Mouse (Mus musculus): ENCODE measurements around the gene Trim40. TPM values are rescaled to one million over a fixed set of nuclear protein-coding genes. Genes with fewer than 3 reads are reported as not detected.

Trim40 gene
- total and polyA plus RNA-seq, 2 experiments from 2014 or later = not detected

DNA sequence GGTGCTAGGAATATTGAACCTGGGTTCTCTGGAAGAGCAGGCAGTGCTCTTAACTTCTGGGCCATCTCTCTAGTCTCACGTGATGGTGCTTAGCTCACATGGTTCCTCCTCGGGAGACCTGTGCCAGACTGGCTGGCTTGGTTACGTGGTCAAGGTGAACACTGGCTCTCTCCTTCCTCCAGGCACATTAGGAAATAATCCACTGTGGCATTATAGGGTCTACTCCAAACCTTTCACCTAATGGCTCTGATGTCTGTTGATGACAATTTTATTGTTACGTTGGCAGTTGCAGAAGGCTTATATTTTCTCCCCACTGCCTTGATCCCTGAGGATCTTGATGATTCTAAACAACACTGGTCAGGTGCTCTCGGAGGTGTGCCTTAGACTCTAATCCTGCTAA lies 41.0 kb downstream of the Trim40 start:
- ATAC-seq (ENCODE audit: insufficient read depth, low read depth) (no peak), DNase-seq (ENCODE audit: low spot score) (no peak)
- Histone ChIP-seq H3K9ac (replicated peaks; ENCODE audit: low read depth, low read length) (no peak overlapping the region), H3K4me3 (ENCODE audit: low read depth, low read length) (no peak overlapping the region), H3K27me3 (ENCODE audit: control insufficient read depth, insufficient read depth, low read length) (no peaks in the 10 kb centered on the region), H3K4me1 (ENCODE audit: control insufficient read depth, insufficient read depth) (peaks cover 13% of the 10 kb centered on the region), H3K9me3 (replicated peaks; ENCODE audit: control insufficient read depth, low read length) (no peaks in the 10 kb centered on the region), H3K27ac (ENCODE audit: low read depth) (no peak overlapping the region), H3K36me3 (replicated peaks; ENCODE audit: control insufficient read depth, insufficient read depth, low read length) (peaks cover 35% of the 10 kb centered on the region), H3K4me2 (ENCODE audit: low read depth, low read length) (no peak overlapping the region)
- 74% methylated on average over 5 of the region's 5 CpGs for WGBS
- TF ChIP-seq EP300 (IDR thresholded peaks at IDR 0.05; ENCODE audit: low read depth) = no peak
- TF ChIP-seq CTCF (IDR thresholded peaks at IDR 0.05; ENCODE audit: low read depth) = no peak

DNA sequence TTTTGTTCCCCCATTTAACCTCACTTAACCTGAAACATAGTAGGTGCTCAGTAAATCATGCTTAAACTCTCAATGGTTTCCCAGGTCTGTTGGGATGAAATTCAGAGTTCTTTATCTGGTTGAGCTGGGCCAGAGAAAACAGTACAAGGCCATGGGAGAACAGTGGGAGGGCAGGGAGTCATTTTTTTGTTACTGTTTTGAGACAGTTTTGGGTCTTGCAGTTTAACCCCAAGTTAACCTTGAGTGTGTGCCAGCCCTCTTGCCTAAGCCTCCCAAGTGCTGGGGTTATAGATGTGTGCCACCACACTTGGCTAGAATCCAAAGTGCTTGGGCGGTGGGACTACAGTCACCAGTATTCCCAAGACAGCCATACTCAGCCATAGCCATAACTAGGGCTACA lies 45.2 kb downstream of the Trim40 start:
- H3K9ac ChIP-seq (replicated peaks; ENCODE audit: low read depth, low read length) = no peak overlapping the region
- no peak overlapping the region for H3K4me3 ChIP-seq (ENCODE audit: low read depth, low read length)
- no peak for TF ChIP-seq EP300 (IDR thresholded peaks at IDR 0.05; ENCODE audit: low read depth)
- no peak for TF ChIP-seq CTCF (IDR thresholded peaks at IDR 0.05; ENCODE audit: low read depth)
- 50% methylated on average over 1 of the region's 1 CpGs for WGBS
- no peaks in the 10 kb centered on the region for H3K27me3 ChIP-seq (ENCODE audit: control insufficient read depth, insufficient read depth, low read length)
- H3K36me3 ChIP-seq (replicated peaks; ENCODE audit: control insufficient read depth, insufficient read depth, low read length) = peaks cover 17% of the 10 kb centered on the region; the same call in 1 of the 2 replicates
- no peaks in the 10 kb centered on the region for H3K9me3 ChIP-seq (replicated peaks; ENCODE audit: control insufficient read depth, low read length)
- H3K4me2 ChIP-seq (ENCODE audit: low read depth, low read length) = no peak overlapping the region
- H3K4me1 ChIP-seq (ENCODE audit: control insufficient read depth, insufficient read depth) = peaks cover 16% of the 10 kb centered on the region
- no peak overlapping the region for H3K27ac ChIP-seq (ENCODE audit: low read depth)
- no peak for ATAC-seq (ENCODE audit: insufficient read depth, low read depth)
- no peak for DNase-seq (ENCODE audit: low spot score)

DNA sequence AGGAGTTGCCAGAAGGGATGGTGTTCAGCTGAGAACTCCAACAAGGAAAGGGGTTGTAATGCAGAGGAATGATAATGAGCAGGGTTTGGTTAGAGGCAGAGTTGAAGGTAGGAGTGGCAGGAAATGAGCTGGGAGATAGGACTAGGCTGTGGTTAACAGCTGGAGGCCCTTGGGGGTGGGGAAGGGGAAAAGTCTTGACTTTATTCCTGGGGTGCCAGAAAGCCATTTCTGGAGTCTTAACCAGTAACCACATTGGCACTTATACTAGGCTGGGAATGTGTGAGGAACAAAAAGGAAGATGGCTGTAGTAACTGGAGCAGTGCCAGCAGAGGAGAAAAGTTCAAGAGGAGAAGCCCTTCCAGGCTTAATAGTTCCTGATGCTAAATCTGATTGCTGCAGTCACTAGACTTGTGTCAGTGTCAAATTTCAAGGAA lies 45.6 kb downstream of the Trim40 start:
- H3K4me2 ChIP-seq (ENCODE audit: low read depth, low read length) = no peak overlapping the region
- H3K27ac ChIP-seq (ENCODE audit: low read depth) = no peak overlapping the region
- no peak overlapping the region for H3K9ac ChIP-seq (replicated peaks; ENCODE audit: low read depth, low read length)
- peaks cover 16% of the 10 kb centered on the region for H3K4me1 ChIP-seq (ENCODE audit: control insufficient read depth, insufficient read depth)
- no peaks in the 10 kb centered on the region for H3K9me3 ChIP-seq (replicated peaks; ENCODE audit: control insufficient read depth, low read length)
- DNase-seq (ENCODE audit: low spot score) (no peak), ATAC-seq (ENCODE audit: insufficient read depth, low read depth) (no peak)
- no peaks in the 10 kb centered on the region for H3K27me3 ChIP-seq (ENCODE audit: control insufficient read depth, insufficient read depth, low read length)
- H3K4me3 ChIP-seq (ENCODE audit: low read depth, low read length) = no peak overlapping the region
- H3K36me3 ChIP-seq (replicated peaks; ENCODE audit: control insufficient read depth, insufficient read depth, low read length) = peaks cover 17% of the 10 kb centered on the region; the same call in 1 of the 2 replicates
- TF ChIP-seq EP300 (IDR thresholded peaks at IDR 0.05; ENCODE audit: low read depth) = no peak
- TF ChIP-seq CTCF (IDR thresholded peaks at IDR 0.05; ENCODE audit: low read depth) = no peak

DNA sequence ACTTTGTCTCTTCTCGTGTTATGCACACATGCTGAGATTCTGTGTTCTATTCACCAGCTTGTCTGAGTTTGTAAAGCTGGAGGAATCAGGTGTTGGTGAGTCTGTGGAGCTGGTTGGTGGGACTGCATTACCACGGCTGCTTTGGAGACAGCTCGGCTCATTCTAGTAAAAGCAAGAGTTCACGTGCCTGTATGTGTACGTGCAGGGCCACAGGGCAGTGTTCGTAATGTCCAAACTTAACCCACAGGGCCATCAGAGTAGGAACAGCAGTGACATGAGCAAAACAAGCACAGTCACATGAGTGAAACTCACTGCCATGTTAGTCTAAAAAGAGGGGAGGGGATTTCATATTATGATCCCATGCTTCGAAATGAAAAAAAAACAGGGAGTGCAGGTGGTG lies 46.2 kb downstream of the Trim40 start:
- Histone ChIP-seq H3K9ac (replicated peaks; ENCODE audit: low read depth, low read length) (no peak overlapping the region), H3K9me3 (replicated peaks; ENCODE audit: control insufficient read depth, low read length) (no peaks in the 10 kb centered on the region), H3K4me2 (ENCODE audit: low read depth, low read length) (no peak overlapping the region), H3K4me1 (ENCODE audit: control insufficient read depth, insufficient read depth) (peaks cover 16% of the 10 kb centered on the region), H3K4me3 (ENCODE audit: low read depth, low read length) (no peak overlapping the region), H3K27ac (ENCODE audit: low read depth) (no peak overlapping the region), H3K27me3 (ENCODE audit: control insufficient read depth, insufficient read depth, low read length) (no peaks in the 10 kb centered on the region), H3K36me3 (replicated peaks; ENCODE audit: control insufficient read depth, insufficient read depth, low read length) (peaks cover 17% of the 10 kb centered on the region; the same call in 1 of the 2 replicates)
- DNase-seq (ENCODE audit: low spot score) (no peak), ATAC-seq (ENCODE audit: insufficient read depth, low read depth) (no peak)
- TF ChIP-seq EP300 (IDR thresholded peaks at IDR 0.05; ENCODE audit: low read depth) (no peak), CTCF (IDR thresholded peaks at IDR 0.05; ENCODE audit: low read depth) (no peak)
- 74% methylated on average over 7 of the region's 7 CpGs for WGBS

DNA sequence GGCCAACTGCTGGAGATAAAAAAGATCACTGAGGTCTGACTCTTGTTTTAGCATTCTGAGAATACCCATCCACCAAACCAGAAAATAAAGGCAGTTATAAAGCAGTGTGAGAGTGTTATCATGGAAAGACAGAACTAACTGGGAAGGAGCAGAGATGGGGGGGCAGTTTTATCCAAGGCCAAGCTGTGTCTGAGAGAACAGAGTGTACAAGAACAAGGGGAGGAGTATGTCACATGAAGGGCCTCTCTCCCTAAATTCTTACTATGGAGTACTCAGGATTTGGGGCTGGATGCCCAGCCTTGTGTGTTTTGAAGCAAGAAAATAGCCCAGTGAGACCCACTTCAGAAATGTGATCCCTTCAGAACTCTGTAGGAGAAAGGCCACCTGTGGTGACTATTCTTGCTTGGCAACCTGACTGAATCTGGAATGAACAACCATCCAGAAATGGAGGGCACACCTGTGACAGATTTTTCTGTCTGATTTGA lies 48.9 kb downstream of the Trim40 start:
- TF ChIP-seq EP300 (IDR thresholded peaks at IDR 0.05; ENCODE audit: low read depth) (no peak), CTCF (IDR thresholded peaks at IDR 0.05; ENCODE audit: low read depth) (no peak)
- H3K36me3 ChIP-seq (replicated peaks; ENCODE audit: control insufficient read depth, insufficient read depth, low read length) = peaks cover 15% of the 10 kb centered on the region; the same call in 1 of the 2 replicates
- ATAC-seq (ENCODE audit: insufficient read depth, low read depth) = no peak
- no peak overlapping the region for H3K4me2 ChIP-seq (ENCODE audit: low read depth, low read length)
- peaks cover 23% of the 10 kb centered on the region for H3K4me1 ChIP-seq (ENCODE audit: control insufficient read depth, insufficient read depth)
- no peak for DNase-seq (ENCODE audit: low spot score)
- H3K4me3 ChIP-seq (ENCODE audit: low read depth, low read length) = no peak overlapping the region
- no peak overlapping the region for H3K9ac ChIP-seq (replicated peaks; ENCODE audit: low read depth, low read length)
- no peaks in the 10 kb centered on the region for H3K27me3 ChIP-seq (ENCODE audit: control insufficient read depth, insufficient read depth, low read length)
- no peaks in the 10 kb centered on the region for H3K9me3 ChIP-seq (replicated peaks; ENCODE audit: control insufficient read depth, low read length)
- no peak overlapping the region for H3K27ac ChIP-seq (ENCODE audit: low read depth)

DNA sequence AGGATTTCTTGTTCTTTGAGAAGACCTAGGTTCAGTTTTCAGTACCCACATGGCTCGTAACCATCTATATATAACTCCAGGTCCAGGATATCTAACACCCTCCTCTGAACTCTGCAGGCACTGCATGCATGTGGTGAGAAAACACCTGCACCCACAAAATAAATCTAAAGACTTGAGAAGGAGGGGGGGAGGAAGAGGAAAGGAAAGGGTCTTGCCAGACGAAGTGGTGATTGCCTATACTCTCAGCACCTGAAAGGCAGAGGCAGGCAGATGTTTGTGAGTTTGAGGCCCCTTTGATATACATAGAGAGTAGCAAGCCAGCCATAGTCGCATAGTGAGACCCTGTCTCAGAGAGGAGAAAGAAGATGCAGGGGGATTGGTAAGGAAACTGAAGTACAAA lies 50.0 kb downstream of the Trim40 start:
- no peaks in the 10 kb centered on the region for H3K27me3 ChIP-seq (ENCODE audit: control insufficient read depth, insufficient read depth, low read length)
- H3K4me2 ChIP-seq (ENCODE audit: low read depth, low read length) = no peak overlapping the region
- TF ChIP-seq EP300 (IDR thresholded peaks at IDR 0.05; ENCODE audit: low read depth) (no peak), CTCF (IDR thresholded peaks at IDR 0.05; ENCODE audit: low read depth) (no peak)
- H3K4me3 ChIP-seq (ENCODE audit: low read depth, low read length) = no peak overlapping the region
- ATAC-seq (ENCODE audit: insufficient read depth, low read depth) (no peak), DNase-seq (ENCODE audit: low spot score) (no peak)
- H3K27ac ChIP-seq (ENCODE audit: low read depth) = no peak overlapping the region
- no peaks in the 10 kb centered on the region for H3K9me3 ChIP-seq (replicated peaks; ENCODE audit: control insufficient read depth, low read length)
- WGBS = 64% methylated on average over 3 of the region's 3 CpGs
- no peak overlapping the region for H3K9ac ChIP-seq (replicated peaks; ENCODE audit: low read depth, low read length)
- peaks cover 21% of the 10 kb centered on the region for H3K4me1 ChIP-seq (ENCODE audit: control insufficient read depth, insufficient read depth)
- H3K36me3 ChIP-seq (replicated peaks; ENCODE audit: control insufficient read depth, insufficient read depth, low read length) = peaks cover 15% of the 10 kb centered on the region; the same call in 1 of the 2 replicates

All from heart, postnatal 0 days (tissue).